Mouse (Mus musculus): ENCODE measurements at regions not wholly inside any gene's neighbourhood (a gene's known extent, or its start where the extent isn't known, plus 50 kb on each side); places are given as distances from the start of the nearest gene placed in this dataset.

GRCm38 (mm10) chr2:171253194-171253593 is 521.6 kb downstream of the Dok5 start:
- Histone ChIP-seq H3K4me1 (replicated peaks; ENCODE audit: low read depth, low read length) (peaks cover 20% of the 10 kb centered on the region), H3K27me3 (ENCODE audit: insufficient read depth, low read length) (no peaks in the 10 kb centered on the region)
- TF ChIP-seq CTCF (conservative IDR thresholded peaks at IDR 0.05; ENCODE audit: low read length) (no peak), NANOG (IDR thresholded peaks at IDR 0.05; ENCODE audit: borderline replicate concordance, low read length) (no peak), POU5F1 (IDR thresholded peaks at IDR 0.05; ENCODE audit: borderline replicate concordance, low read length) (no peak)

DNA sequence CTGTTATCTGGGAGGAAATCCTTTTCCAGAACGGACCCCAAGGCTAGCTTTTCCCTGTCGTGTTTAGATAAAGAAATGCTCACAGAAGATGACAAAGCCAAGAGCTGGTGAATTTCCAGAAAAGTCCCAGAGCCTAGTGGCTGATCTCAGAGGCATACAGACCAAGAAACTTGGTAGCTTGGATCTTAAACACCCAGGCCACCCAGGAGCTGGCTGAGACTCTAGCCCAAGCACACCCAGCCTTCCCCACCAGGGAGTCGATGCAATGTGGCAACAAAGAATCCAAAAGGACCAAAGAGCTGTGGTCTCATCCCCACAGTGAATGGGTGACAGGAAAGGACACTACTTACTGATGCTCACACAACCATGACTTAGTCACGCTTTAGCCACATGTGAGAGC is 513.8 kb downstream of the Dok5 start:
- Histone ChIP-seq H3K9me3 (ENCODE audit: low read length) (no peaks in the 10 kb centered on the region), H3K4me1 (replicated peaks; ENCODE audit: low read depth, low read length) (peaks cover 20% of the 10 kb centered on the region), H3K27me3 (ENCODE audit: insufficient read depth, low read length) (no peaks in the 10 kb centered on the region), H3K4me3 (replicated peaks; ENCODE audit: low read length) (no peak overlapping the region), H3K36me3 (ENCODE audit: insufficient read depth, low read length) (no peaks in the 10 kb centered on the region)
- TF ChIP-seq CTCF (conservative IDR thresholded peaks at IDR 0.05; ENCODE audit: low read length) (no peak), POU5F1 (IDR thresholded peaks at IDR 0.05; ENCODE audit: borderline replicate concordance, low read length) (no peak), NANOG (IDR thresholded peaks at IDR 0.05; ENCODE audit: borderline replicate concordance, low read length) (no peak)

More at GRCm38 (mm10) chr2:171253194-171253593, 521.6 kb downstream of the Dok5 start:
- Histone ChIP-seq H3K9me3 (ENCODE audit: low read length) (no peaks in the 10 kb centered on the region), H3K36me3 (ENCODE audit: insufficient read depth, low read length) (no peaks in the 10 kb centered on the region), H3K4me3 (replicated peaks; ENCODE audit: low read length) (no peak overlapping the region)

- peaks cover 20% of the 10 kb centered on the region for H3K4me1 ChIP-seq (replicated peaks; ENCODE audit: low read depth, low read length)
- no peaks in the 10 kb centered on the region for H3K27me3 ChIP-seq (ENCODE audit: insufficient read depth, low read length)
- H3K36me3 ChIP-seq (ENCODE audit: insufficient read depth, low read length): no peaks in the 10 kb centered on the region
- H3K4me3 ChIP-seq (replicated peaks; ENCODE audit: low read length): no peak overlapping the region
- TF ChIP-seq CTCF (conservative IDR thresholded peaks at IDR 0.05; ENCODE audit: low read length): no peak
- TF ChIP-seq POU5F1 (IDR thresholded peaks at IDR 0.05; ENCODE audit: borderline replicate concordance, low read length): no peak
- TF ChIP-seq NANOG (IDR thresholded peaks at IDR 0.05; ENCODE audit: borderline replicate concordance, low read length): no peak
- no peaks in the 10 kb centered on the region for H3K9me3 ChIP-seq (ENCODE audit: low read length)
These were observed 510.7 kb downstream of the Dok5 start for GRCm38 (mm10) chr2:171242356-171242755.

DNA sequence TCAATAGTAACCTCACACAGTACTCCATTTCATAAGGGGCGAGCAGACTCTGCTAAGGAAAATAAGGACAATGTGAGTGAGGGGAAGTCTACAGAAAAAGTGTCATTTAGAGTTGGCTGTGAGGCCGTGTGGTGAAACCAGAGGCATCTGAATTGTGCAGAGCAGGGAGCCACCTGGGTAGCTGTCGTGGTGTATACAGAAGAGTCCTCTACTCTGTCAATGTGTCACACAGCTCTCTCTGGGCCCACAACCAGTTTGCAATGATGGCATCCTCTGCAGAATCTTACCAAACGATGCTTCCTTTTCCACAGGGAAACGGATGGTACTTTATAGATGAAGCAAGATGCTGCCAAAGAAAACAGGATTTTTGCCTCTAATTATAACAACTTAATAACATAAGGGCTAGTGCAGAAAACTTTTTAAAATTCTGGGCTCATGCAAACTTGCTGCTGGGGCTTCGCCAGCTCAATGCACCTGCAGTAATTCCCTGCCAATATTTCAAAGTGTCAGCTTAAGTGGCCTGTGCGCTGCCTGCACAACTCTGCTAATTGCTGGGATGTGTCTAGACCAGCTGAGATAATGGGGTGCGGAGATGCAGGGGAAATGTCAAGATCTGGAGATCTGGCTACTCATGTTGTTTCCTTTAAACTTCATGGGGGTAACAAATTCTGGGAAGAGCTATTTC is 505.8 kb downstream of the Dok5 start:
- peaks cover 12% of the 10 kb centered on the region for H3K4me1 ChIP-seq (replicated peaks; ENCODE audit: low read depth, low read length)
- H3K36me3 ChIP-seq (ENCODE audit: insufficient read depth, low read length): no peaks in the 10 kb centered on the region
- H3K4me3 ChIP-seq (replicated peaks; ENCODE audit: low read length): no peak overlapping the region
- TF ChIP-seq POU5F1 (IDR thresholded peaks at IDR 0.05; ENCODE audit: borderline replicate concordance, low read length): no peak
- TF ChIP-seq NANOG (IDR thresholded peaks at IDR 0.05; ENCODE audit: borderline replicate concordance, low read length): no peak
- TF ChIP-seq CTCF (conservative IDR thresholded peaks at IDR 0.05; ENCODE audit: low read length): no peak
- H3K9me3 ChIP-seq (ENCODE audit: low read length): no peaks in the 10 kb centered on the region
- H3K27me3 ChIP-seq (ENCODE audit: insufficient read depth, low read length): no peaks in the 10 kb centered on the region

- Histone ChIP-seq H3K4me1 (replicated peaks; ENCODE audit: low read depth, low read length) (peaks cover 34% of the 10 kb centered on the region), H3K36me3 (ENCODE audit: insufficient read depth, low read length) (no peaks in the 10 kb centered on the region)
These were observed 501.2 kb downstream of the Dok5 start for GRCm38 (mm10) chr2:171232812-171233211.

GRCm38 (mm10) chr2:171231288-171232050 is 499.9 kb downstream of the Dok5 start:
- H3K9me3 ChIP-seq (ENCODE audit: low read length): no peaks in the 10 kb centered on the region
- H3K4me3 ChIP-seq (replicated peaks; ENCODE audit: low read length): no peak overlapping the region
- peaks cover 34% of the 10 kb centered on the region for H3K4me1 ChIP-seq (replicated peaks; ENCODE audit: low read depth, low read length)
- no peaks in the 10 kb centered on the region for H3K36me3 ChIP-seq (ENCODE audit: insufficient read depth, low read length)
- peaks cover 6% of the 10 kb centered on the region; the same call in 1 of the 2 replicates for H3K27me3 ChIP-seq (ENCODE audit: insufficient read depth, low read length)
- TF ChIP-seq POU5F1 (IDR thresholded peaks at IDR 0.05; ENCODE audit: borderline replicate concordance, low read length) (no peak), CTCF (conservative IDR thresholded peaks at IDR 0.05; ENCODE audit: low read length) (no peak), NANOG (IDR thresholded peaks at IDR 0.05; ENCODE audit: borderline replicate concordance, low read length) (no peak)

More at GRCm38 (mm10) chr2:171232812-171233211, 501.2 kb downstream of the Dok5 start:
- Histone ChIP-seq H3K4me3 (replicated peaks; ENCODE audit: low read length) (no peak overlapping the region), H3K9me3 (ENCODE audit: low read length) (no peaks in the 10 kb centered on the region), H3K27me3 (ENCODE audit: insufficient read depth, low read length) (peaks cover 6% of the 10 kb centered on the region; the same call in 1 of the 2 replicates)
- TF ChIP-seq CTCF (conservative IDR thresholded peaks at IDR 0.05; ENCODE audit: low read length) (peak; percentile 36), NANOG (IDR thresholded peaks at IDR 0.05; ENCODE audit: borderline replicate concordance, low read length) (no peak)

GRCm38 (mm10) chr2:171230536-171230935 is 498.9 kb downstream of the Dok5 start:
- no peaks in the 10 kb centered on the region for H3K36me3 ChIP-seq (ENCODE audit: insufficient read depth, low read length)
- peaks cover 34% of the 10 kb centered on the region for H3K4me1 ChIP-seq (replicated peaks; ENCODE audit: low read depth, low read length)
- H3K9me3 ChIP-seq (ENCODE audit: low read length): peaks cover 7% of the 10 kb centered on the region
- H3K4me3 ChIP-seq (replicated peaks; ENCODE audit: low read length): no peak overlapping the region
- TF ChIP-seq NANOG (IDR thresholded peaks at IDR 0.05; ENCODE audit: borderline replicate concordance, low read length) (no peak), CTCF (conservative IDR thresholded peaks at IDR 0.05; ENCODE audit: low read length) (no peak), POU5F1 (IDR thresholded peaks at IDR 0.05; ENCODE audit: borderline replicate concordance, low read length) (no peak)
- H3K27me3 ChIP-seq (ENCODE audit: insufficient read depth, low read length): peaks cover 6% of the 10 kb centered on the region; the same call in 1 of the 2 replicates

GRCm38 (mm10) chr2:171228229-171228628 is 496.6 kb downstream of the Dok5 start:
- Histone ChIP-seq H3K4me3 (replicated peaks; ENCODE audit: low read length) (no peak overlapping the region), H3K36me3 (ENCODE audit: insufficient read depth, low read length) (no peaks in the 10 kb centered on the region), H3K27me3 (ENCODE audit: insufficient read depth, low read length) (peaks cover 6% of the 10 kb centered on the region; the same call in 1 of the 2 replicates), H3K9me3 (ENCODE audit: low read length) (peaks cover 7% of the 10 kb centered on the region), H3K4me1 (replicated peaks; ENCODE audit: low read depth, low read length) (peaks cover 34% of the 10 kb centered on the region)
- no peak for TF ChIP-seq POU5F1 (IDR thresholded peaks at IDR 0.05; ENCODE audit: borderline replicate concordance, low read length)
- no peak for TF ChIP-seq NANOG (IDR thresholded peaks at IDR 0.05; ENCODE audit: borderline replicate concordance, low read length)
- TF ChIP-seq CTCF (conservative IDR thresholded peaks at IDR 0.05; ENCODE audit: low read length): no peak
